Mouse (Mus musculus) brain, embryonic 14.5 days (tissue): ENCODE data around the gene Ccdc71. TPM values are rescaled to one million over a fixed set of nuclear protein-coding genes. Genes with fewer than 3 reads are reported as not detected.

Source experiments
- DNase-seq: peaks from one replicate; pipeline ENCODE4 v3.0.0-alpha.2; 2011; ENCODE audit warnings: low read depth
- CTCF ChIP-seq: fragments of 200-500 bp; IDR thresholded peaks from 2 replicates; pipeline ENCODE4 v1.5.1; 2012; ENCODE audit warnings: inconsistent platforms, mild to moderate bottlenecking, moderate library complexity, borderline replicate concordance; ENCODE audit not compliant: insufficient read depth, insufficient read length; ENCODE audit errors: extremely low read depth
- POLR2A ChIP-seq: fragments of 200-500 bp; IDR thresholded peaks from 2 replicates; pipeline ENCODE4 v1.6.1; 2012; ENCODE audit warnings: mild to moderate bottlenecking, inconsistent platforms, borderline replicate concordance; ENCODE audit not compliant: poor library complexity, insufficient read depth, insufficient read length, severe bottlenecking; ENCODE audit errors: extremely low read depth
- polyA plus RNA-seq: library from polyadenylated mRNA; depleted of rRNA; stranded (reverse); fragments of >200 nt; gene quantifications from 2 replicates; pipeline ENCODE4 v1.2.3, GENCODE M21; 2012

Ccdc71 gene
- polyA plus RNA-seq, 1 experiment, result 38.8 TPM

DNA sequence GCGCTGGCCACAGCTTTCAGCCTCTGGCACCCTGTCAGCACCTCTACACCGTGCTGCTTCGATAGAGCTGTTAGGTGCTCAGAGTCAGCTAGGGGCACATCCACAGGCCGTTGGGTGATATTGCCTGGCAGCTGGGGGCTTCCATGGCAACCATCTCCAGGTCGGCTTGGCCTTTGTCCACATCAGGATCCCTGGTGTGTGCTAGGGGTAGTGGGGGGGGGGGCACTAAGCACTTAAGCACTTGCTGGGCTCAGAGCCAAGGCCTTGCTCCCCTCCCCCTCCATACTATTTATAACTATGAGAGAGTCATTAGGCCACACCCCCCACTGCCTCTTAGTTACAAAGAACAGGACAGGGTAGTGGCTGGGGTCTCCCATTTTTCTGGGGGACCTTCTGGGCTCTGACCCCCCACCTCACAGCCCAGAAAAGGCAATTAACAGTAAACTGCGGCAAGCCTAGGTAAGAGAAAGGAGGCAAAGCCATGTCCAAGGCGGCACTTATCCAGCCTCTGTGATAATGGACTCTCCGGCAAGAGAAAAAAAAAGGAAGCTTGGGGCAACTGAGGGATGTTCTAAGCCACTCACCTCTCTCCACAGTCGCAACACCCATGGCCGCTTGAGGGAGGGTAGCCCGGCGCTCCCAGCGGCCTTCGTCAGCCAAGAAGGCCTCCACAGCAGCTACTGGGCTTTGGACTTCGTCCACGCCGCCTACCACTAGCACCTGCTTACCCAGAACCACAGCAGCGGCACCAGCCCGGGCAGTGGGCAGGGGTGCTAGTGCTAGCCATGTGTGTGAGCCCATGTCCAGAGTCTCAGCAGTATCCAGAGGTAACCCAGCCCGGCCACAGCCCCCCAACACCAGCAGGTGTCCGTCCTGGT, 9.8 kb upstream of the Ccdc71 start:
- DNase-seq, result peak; percentile 93
- TF ChIP-seq POLR2A (no peak), CTCF (0 out of 2 replicates have a peak, but pooled peaks have one; percentile 4)

GRCm38 (mm10) chr9:108451170-108451493, 9.2 kb upstream of the Ccdc71 start:
- no peak for DNase-seq
- TF ChIP-seq POLR2A, result no peak
- no peak for TF ChIP-seq CTCF

- DNase-seq, result peak; percentile 35
Observed at GRCm38 (mm10) chr9:108451519-108452160, 8.7 kb upstream of the Ccdc71 start.

DNA sequence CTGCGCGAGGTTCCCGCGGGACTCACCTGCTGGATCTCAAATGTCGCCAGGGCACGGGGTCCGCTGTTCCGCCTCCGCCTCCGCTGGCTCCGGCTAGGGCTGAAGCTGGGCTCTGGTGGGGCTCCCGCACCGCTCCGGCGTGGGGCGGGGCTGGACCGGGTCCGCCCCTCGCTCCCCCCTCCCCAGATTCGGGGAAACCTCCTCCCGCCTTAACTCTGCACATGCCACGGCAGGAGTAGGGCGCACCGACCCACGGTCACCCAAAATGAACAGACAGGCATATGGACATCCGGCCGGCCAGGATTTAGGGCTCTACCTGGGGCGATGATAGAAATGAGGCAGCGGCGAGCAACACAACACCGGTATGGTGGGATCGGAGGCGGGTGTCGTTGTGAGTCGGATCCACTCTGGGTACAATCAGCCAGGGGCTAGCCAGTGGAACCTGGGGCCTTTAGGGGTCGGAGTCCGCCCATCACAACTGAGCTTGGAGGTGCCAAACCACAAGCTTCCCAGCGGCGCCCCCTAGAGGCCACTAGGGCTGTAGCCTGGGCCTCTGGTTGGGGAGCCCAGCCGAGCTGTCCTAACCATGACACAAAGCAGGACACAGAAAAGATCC, 7.9 kb upstream of the Ccdc71 start:
- TF ChIP-seq CTCF (peak; percentile 91), POLR2A (peak; percentile 28; the same call in 1 of the 2 replicates)
- peak; percentile 96 for DNase-seq

More at GRCm38 (mm10) chr9:108451519-108452160, 8.7 kb upstream of the Ccdc71 start:
- no peak for TF ChIP-seq POLR2A
- no peak for TF ChIP-seq CTCF

DNA sequence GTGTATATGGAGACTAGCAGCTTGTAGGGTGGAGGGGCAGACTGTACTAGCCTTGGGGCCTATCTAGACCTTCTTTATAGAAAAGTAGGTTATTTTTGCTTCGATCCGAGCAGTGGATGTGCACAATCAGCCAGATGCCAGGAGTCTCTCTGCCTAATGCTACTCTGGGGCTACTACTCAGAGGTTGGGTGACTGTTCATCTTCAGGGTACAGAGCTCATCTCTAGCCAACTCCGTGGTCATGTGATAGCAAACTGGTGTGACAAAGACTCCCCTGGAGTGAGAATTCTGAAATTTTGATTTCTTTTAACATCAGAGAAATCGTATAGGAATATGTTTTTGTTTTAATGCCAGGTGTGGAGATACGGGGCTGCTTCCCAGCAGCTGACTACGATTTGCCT, 7.4 kb upstream of the Ccdc71 start:
- DNase-seq, result no peak

DNA sequence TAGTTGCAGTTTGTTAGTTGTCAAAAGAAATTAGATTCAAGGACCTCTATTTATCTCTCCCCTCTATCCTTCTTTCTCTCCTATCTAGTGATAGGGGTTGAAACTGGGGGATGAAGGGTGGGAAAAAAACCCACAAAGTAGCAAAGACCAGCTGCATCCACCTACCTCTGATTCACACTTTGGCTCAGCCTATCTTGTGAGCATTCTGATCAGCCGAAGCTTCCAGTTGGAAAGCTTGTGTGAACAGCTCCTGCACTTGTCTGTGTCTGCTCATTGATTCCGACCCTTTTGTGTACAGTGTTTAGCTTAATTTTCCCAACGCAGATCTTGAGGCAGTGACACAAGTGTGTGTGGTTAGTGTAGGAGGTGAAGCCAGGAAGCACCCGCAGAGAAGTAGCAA, 6.9 kb upstream of the Ccdc71 start:
- no peak for DNase-seq
- TF ChIP-seq CTCF (no peak), POLR2A (no peak)

More for the DNA sequence above, 7.4 kb upstream of the Ccdc71 start:
- TF ChIP-seq CTCF, result no peak
- TF ChIP-seq POLR2A, result no peak

- DNase-seq, result no peak
Observed at GRCm38 (mm10) chr9:108454429-108454828, 5.9 kb upstream of the Ccdc71 start.

DNA sequence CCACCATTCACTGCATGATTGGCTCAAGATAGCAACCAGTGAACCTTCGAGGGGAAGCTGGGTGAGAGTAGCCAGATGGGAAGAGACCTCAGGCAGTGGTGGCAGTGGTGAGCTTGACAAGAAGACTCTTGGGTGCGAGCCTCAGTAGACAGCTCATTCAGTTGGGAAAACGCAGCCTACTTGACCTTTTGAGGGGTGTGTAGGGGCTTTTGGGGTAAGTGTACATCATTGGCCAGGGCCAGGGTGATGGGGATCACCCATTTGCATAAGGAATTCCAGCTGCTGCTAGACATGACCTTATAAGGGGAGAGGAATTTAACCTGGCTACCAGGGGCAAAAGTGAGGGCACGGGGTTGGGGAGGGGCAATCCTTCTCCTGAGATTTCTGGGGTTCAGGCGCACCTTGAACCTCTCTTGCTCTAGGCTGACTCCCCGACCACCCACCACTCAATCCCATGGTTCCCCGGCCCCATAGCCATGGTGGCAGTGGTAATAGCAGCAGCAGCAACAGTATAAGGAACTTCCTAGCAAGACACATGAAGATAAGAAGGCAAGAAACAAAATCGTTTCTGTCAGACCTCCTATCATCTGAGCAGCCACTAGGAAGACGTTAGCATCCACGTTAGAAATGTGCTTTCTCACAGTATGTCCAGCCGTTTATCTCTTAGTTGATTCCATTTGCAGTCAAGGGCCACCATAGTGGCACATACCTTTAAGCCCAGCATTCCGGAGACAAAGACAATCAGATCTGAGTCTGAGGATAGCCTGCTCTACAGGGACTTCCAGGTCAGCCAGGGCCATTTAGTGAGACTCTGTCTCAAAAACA, 4.4 kb upstream of the Ccdc71 start:
- DNase-seq, result no peak
- no peak for TF ChIP-seq POLR2A
- TF ChIP-seq CTCF, result no peak

More at GRCm38 (mm10) chr9:108454429-108454828, 5.9 kb upstream of the Ccdc71 start:
- TF ChIP-seq CTCF, result no peak
- TF ChIP-seq POLR2A, result no peak

DNA sequence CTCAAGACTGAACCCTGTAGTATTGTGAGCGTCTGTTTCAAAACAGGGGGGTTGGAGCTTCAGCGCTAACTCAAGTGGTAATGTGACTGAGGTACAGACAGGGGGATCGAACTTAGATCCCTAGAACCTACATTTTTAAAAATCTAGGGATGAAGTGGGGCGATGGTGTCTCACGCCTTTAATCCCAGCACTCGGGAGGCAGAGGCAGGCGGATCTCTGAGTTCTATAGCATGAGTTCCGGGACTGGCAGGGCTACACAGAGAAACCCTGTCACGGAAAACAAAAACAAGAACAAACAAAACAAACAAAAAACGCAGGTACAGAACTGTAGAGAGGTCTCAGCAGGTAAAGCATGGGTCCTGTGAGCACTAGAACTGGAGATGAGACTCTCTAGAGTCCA, 3.4 kb upstream of the Ccdc71 start:
- no peak for DNase-seq
- TF ChIP-seq CTCF (no peak), POLR2A (no peak)

GRCm38 (mm10) chr9:108459939-108460318, 398 bp upstream of the Ccdc71 start:
- DNase-seq, result no peak
- TF ChIP-seq CTCF, result no peak
- no peak for TF ChIP-seq POLR2A
